Mouse (Mus musculus): Measurements from ENCODE around the gene Fus. TPM values are rescaled to one million over a fixed set of nuclear protein-coding genes. Genes with fewer than 3 reads are reported as not detected.

The Fus gene
- total RNA-seq (2023), result 793 to 895 TPM (median 867 TPM) in 4 replicates

DNA sequence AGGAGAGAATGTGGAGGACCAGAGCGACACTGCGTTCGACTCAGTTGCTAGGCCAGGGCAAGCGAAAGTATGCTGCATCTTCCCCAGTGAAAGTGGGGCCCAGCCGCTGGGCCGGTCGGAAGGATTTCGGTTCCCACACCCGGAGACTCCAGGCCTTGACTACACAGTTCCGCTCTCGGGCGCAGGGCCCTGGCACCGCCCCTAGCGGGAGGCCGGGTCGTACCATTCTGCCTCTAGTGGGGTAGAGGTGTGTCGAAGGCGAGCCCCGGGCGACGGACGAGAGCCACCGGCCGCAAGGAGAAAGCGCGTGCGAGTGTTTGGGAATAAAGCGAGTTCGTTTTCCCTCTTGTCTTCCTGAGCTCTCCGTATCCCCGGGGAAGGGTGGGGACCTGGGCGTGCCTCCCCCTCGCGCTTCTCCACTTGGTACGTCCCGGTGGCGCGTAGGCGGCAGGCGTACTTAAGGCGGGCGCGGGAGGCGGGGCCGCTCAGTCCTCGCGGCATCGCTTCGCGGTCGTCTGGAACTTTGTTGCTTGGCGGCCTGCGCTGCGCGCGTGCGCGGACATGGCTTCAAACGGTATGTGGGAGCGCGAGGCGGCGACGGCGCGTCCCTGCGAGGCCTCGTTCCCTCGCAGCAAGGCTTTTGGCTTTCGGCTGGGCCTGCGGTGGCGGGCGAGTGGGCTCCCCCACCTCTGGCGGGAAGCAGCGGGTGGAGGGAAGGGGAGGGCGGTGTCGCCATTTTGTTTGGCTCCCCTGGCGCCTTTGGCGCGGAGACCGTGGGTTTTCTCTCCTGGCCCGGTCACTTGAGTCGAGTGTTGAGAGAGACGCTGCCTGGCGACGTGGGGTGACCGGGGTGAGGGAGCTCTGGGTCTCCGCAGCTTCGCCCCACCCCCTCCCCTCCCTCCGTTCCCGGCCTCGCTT lies at the start of gene Fus:
Gene Fus, plus strand, starts transcription at position 454 of the 918 bp plus-strand sequence.

DNA sequence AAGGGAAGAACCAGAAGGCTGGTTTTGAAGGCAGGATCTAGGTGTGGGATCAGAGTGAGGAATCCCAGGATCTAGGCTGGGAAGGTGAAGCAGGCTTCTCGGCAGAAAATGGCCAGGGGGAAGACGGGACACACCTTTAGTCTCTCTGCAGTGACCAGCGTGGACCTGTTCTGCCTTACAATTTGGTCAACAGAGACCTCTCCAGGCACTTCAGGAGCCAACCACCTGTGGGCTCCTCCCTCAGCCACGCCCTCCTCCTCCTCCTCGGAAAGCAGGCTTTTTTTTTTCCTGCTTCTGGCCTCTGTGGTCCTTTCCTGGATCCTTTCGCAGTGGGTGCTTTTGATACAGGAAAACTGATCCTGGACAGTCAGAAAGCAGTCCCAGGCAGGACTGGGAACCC lies 37.3 kb upstream of the Fus start, which contains the start of gene Prss8:
Gene Prss8, minus strand, starts transcription at position 182 of the 400 bp plus-strand sequence.

DNA sequence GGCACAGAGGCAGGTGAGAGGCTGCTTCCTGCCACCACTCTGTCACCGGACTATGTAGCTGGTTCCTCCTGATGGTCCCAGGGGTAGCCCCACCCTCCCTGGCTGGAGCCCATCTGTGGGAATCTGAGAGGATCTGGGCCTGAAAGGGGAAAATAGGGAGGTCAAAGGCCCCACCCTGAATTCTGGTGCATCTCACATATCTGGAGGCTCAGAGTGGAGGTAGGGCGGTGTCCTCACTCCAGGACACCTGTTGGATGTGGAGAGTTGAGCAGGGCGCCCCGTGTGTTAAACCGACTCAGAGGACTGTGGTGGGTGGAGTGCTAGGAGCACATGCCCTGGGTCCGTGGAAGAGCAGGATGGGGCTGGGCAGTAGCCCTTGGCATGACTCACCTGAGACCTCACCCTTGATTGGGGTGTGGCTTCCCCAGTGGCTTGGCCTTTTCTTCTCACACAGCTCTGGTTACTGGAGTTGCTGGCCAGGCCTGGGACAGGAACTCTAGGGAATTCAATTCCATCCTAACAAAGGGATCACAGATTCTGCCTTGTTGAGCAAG lies 20.7 kb upstream of the Fus start, which contains the start of gene Prss36:
Gene Prss36, minus strand, starts transcription at position 256 of the 554 bp plus-strand sequence.

GRCm38 (mm10) chr7:127993341-127993977 lies 26.2 kb downstream of the Fus start, which contains the start of gene Pycard:
Pycard (minus strand) TSS chr7:127993867.

DNA sequence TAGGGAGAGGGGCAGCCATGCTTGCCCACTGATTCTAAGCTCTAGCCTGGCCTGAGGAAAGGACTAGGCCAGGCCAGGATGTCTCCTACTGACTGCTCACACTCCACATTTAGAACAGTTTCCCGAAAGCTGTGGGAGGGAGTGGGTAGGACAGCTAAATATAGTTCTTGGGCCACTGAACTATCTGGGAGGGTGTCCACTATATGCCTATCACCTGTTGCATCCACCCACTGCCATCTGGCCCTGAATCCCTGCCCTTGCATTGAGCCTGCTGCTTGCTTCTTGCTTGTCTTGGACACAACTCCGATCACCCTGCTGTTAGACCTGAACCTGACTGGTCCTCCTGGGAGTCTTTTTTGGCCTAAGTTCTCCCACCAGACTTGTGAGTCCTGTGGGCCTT lies 36.4 kb downstream of the Fus start, which contains the start of gene Trim72:
Gene Trim72, plus strand, starts transcription at position 262 of the 400 bp plus-strand sequence.

Other genes starting within 250 kb of the Fus start
- gene Ctf2, start 235.3 kb upstream of the Fus start, total RNA-seq (2023), result not detected in 4 replicates
- 14.7 to 17.9 TPM (median 15.5 TPM) in 4 replicates for gene Fbxl19, start 222.9 kb upstream of the Fus start, total RNA-seq (2023)
- 28.6 to 34.8 TPM (median 29.6 TPM) in 4 replicates for gene Orai3, start 197.6 kb upstream of the Fus start, total RNA-seq (2023)
- gene Setd1a, start 190.8 kb upstream of the Fus start, total RNA-seq (2023), result 73.7 to 86.9 TPM (median 79.4 TPM) in 4 replicates
- 1.5 to 2.4 TPM in 2 of 4 replicates, not detected in the others for gene Gm49388, start 181.8 kb upstream of the Fus start, total RNA-seq (2023)
- 1.7 to 3.7 TPM (median 3.2 TPM) in 4 replicates for gene Hsd3b7, start 166.9 kb upstream of the Fus start, total RNA-seq (2023)
- gene Stx4a, start 143.2 kb upstream of the Fus start, total RNA-seq (2023), result 121 to 153 TPM (median 133 TPM) in 4 replicates
- gene Stx1b, start 142.9 kb upstream of the Fus start, total RNA-seq (2023), result not detected in 4 replicates
- 91.0 to 95.6 TPM (median 92.9 TPM) in 4 replicates for gene Zfp646, start 91.2 kb upstream of the Fus start, total RNA-seq (2023)
- gene Zfp668, start 90.6 kb upstream of the Fus start, total RNA-seq (2023), result 13.9 to 14.9 TPM (median 14.4 TPM) in 4 replicates
- 0.35 to 0.45 TPM (median 0.40 TPM) in 4 replicates for gene Prss53, start 76.5 kb upstream of the Fus start, total RNA-seq (2023)
- not detected in 4 replicates for gene Gm21974, start 72.0 kb upstream of the Fus start, total RNA-seq (2023)
- gene Vkorc1, start 71.8 kb upstream of the Fus start, total RNA-seq (2023), result 15.5 to 22.2 TPM (median 17.5 TPM) in 4 replicates
- 30.2 to 34.8 TPM (median 32.9 TPM) in 4 replicates for gene Bckdk, start 63.4 kb upstream of the Fus start, total RNA-seq (2023)
- gene Kat8, start 54.9 kb upstream of the Fus start, total RNA-seq (2023), result 43.2 to 49.2 TPM (median 46.0 TPM) in 4 replicates
- not detected in 4 replicates for gene Prss8, start 37.4 kb upstream of the Fus start, total RNA-seq (2023)
- gene Prss36, start 20.7 kb upstream of the Fus start, total RNA-seq (2023), result 2.5 to 3.3 TPM (median 2.8 TPM) in 4 replicates
- 24.0 to 28.8 TPM (median 26.2 TPM) in 4 replicates for gene Pycard, start 26.4 kb downstream of the Fus start, total RNA-seq (2023)
- gene Trim72, start 36.5 kb downstream of the Fus start, total RNA-seq (2023), result 0.26 to 1.7 TPM (median 1.0 TPM) in 4 replicates
- 1.4 to 2.7 TPM (median 2.1 TPM) in 4 replicates for gene Itgam, start 95.2 kb downstream of the Fus start, total RNA-seq (2023)
- not detected in 4 replicates for gene Gm49368, start 95.2 kb downstream of the Fus start, total RNA-seq (2023)
- gene Itgax, start 162.1 kb downstream of the Fus start, total RNA-seq (2023), result 0.98 to 3.9 TPM (median 1.8 TPM) in 4 replicates
- gene Itgad, start 186.9 kb downstream of the Fus start, total RNA-seq (2023), result 3.6 to 4.4 TPM (median 4.1 TPM) in 4 replicates
- gene Cox6a2, start 238.9 kb downstream of the Fus start, total RNA-seq (2023), result not detected in 4 replicates